Mouse (Mus musculus): ENCODE measurements around the gene Wfdc8.
A peak's percentile ranks its signal among the peaks of the same experiment; 100 is the strongest.
"Not testable (repeated sequence)": the region's sequence is repeated elsewhere in the genome, so short reads cannot be mapped to it uniquely, and the experiment has no call there.

Wfdc8 gene

GRCm38 (mm10) chr2:164613471-164613870 lies at the start of gene Wfdc8, which contains the start of gene Wfdc6b:
Wfdc8 (minus strand) TSS chr2:164613626.
Wfdc6b (plus strand) TSS chr2:164613522.
- DNase-seq (ENCODE audit: low spot score in 2 of 2) = not testable (repeated sequence)

GRCm38 (mm10) chr2:164656483-164656882 lies 43.1 kb upstream of the Wfdc8 start, which contains the start of gene Wfdc9:
Wfdc9 (minus strand) TSS chr2:164656583.
- no peak for DNase-seq (ENCODE audit: low spot score in 2 of 2)

- DNase-seq (ENCODE audit: low spot score in 2 of 2) = peak in 1 of 2 experiments; percentile 27
Observed at GRCm38 (mm10) chr2:164655858-164656257, 42.4 kb upstream of the Wfdc8 start, which contains the start of gene Wfdc10. Wfdc10 (plus strand) TSS chr2:164656046.

GRCm38 (mm10) chr2:164641881-164642673 lies 28.7 kb upstream of the Wfdc8 start:
- no peak for DNase-seq (ENCODE audit: low spot score in 2 of 2)

- DNase-seq (ENCODE audit: low spot score in 2 of 2) = no peak
Observed at GRCm38 (mm10) chr2:164641129-164641528, 27.7 kb upstream of the Wfdc8 start.

GRCm38 (mm10) chr2:164638696-164639095 lies 25.3 kb upstream of the Wfdc8 start, which contains the start of gene Wfdc16:
Wfdc16 (minus strand) TSS chr2:164638796.
- DNase-seq (ENCODE audit: low spot score in 2 of 2) = no peak

- no peak for DNase-seq (ENCODE audit: low spot score in 2 of 2)
Observed at GRCm38 (mm10) chr2:164635266-164635665, 21.8 kb upstream of the Wfdc8 start.

- no peak for DNase-seq (ENCODE audit: low spot score in 2 of 2)
Observed at GRCm38 (mm10) chr2:164621775-164622174, 8.3 kb upstream of the Wfdc8 start.

- DNase-seq (ENCODE audit: low spot score in 2 of 2) = no peak
Observed at GRCm38 (mm10) chr2:164619050-164619449, 5.6 kb upstream of the Wfdc8 start.

- no peak for DNase-seq (ENCODE audit: low spot score in 2 of 2)
Observed at GRCm38 (mm10) chr2:164615386-164615785, 2.0 kb upstream of the Wfdc8 start.

GRCm38 (mm10) chr2:164608781-164609180 lies 4.6 kb downstream of the Wfdc8 start:
- DNase-seq (ENCODE audit: low spot score in 2 of 2) = no peak

GRCm38 (mm10) chr2:164604411-164604810 lies 9.0 kb downstream of the Wfdc8 start:
- no peak for DNase-seq (ENCODE audit: low spot score in 2 of 2)

- no peak for DNase-seq (ENCODE audit: low spot score in 2 of 2)
Observed at GRCm38 (mm10) chr2:164603482-164603881, 9.9 kb downstream of the Wfdc8 start.

- no peak for DNase-seq (ENCODE audit: low spot score in 2 of 2)
Observed at GRCm38 (mm10) chr2:164600179-164600578, 13.2 kb downstream of the Wfdc8 start.

- DNase-seq (ENCODE audit: low spot score in 2 of 2) = no peak
Observed at GRCm38 (mm10) chr2:164593494-164593893, 19.9 kb downstream of the Wfdc8 start, which contains the start of gene Eppin. Eppin (minus strand) TSS chr2:164593594.

- DNase-seq (ENCODE audit: low spot score in 2 of 2) = no peak
Observed at GRCm38 (mm10) chr2:164592014-164592413, 21.4 kb downstream of the Wfdc8 start.

GRCm38 (mm10) chr2:164585025-164585725 lies 28.3 kb downstream of the Wfdc8 start, which contains the start of gene Wfdc6a:
Wfdc6a (minus strand) TSS chr2:164585447.
- not testable (repeated sequence) for DNase-seq (ENCODE audit: low spot score in 2 of 2)

GRCm38 (mm10) chr2:164573359-164573758 lies 40.1 kb downstream of the Wfdc8 start, which contains the start of gene Spint3:
Spint3 (minus strand) TSS chr2:164573459.
- DNase-seq (ENCODE audit: low spot score in 2 of 2) = not testable (repeated sequence)

- peak in 1 of 2 experiments; percentile 48 for DNase-seq (ENCODE audit: low spot score in 2 of 2)
Observed at GRCm38 (mm10) chr2:164567460-164567859, 46.0 kb downstream of the Wfdc8 start.

- DNase-seq (ENCODE audit: low spot score in 2 of 2) = no peak
Observed at GRCm38 (mm10) chr2:164566997-164567396, 46.4 kb downstream of the Wfdc8 start.

GRCm38 (mm10) chr2:164564346-164564745 lies 49.1 kb downstream of the Wfdc8 start:
- no peak for DNase-seq (ENCODE audit: low spot score in 2 of 2)

- peak; percentile 20 to 55 for DNase-seq (ENCODE audit: low spot score in 2 of 2)
Observed at GRCm38 (mm10) chr2:164563339-164564038, 49.9 kb downstream of the Wfdc8 start.
